Mouse (Mus musculus) adrenal gland, adult 10 weeks (tissue): ENCODE measurements around the gene Klf3. TPM values are rescaled to one million over a fixed set of nuclear protein-coding genes. Genes with fewer than 3 reads are reported as not detected.

Experiments used
- polyA plus RNA-seq: library from polyadenylated mRNA; stranded (reverse); fragments of 350-450 nt; fragmentation: Illumina TruSeq; extraction: RNeasy Lipid Tissue Mini Kit (QIAGEN cat#74804); gene quantifications from one replicate; pipeline ENCODE4 v1.2.3, GENCODE M21; 2014; ENCODE audit warnings: low read depth, low replicate concordance

Klf3 gene
- polyA plus RNA-seq: 78.3 TPM

DNA sequence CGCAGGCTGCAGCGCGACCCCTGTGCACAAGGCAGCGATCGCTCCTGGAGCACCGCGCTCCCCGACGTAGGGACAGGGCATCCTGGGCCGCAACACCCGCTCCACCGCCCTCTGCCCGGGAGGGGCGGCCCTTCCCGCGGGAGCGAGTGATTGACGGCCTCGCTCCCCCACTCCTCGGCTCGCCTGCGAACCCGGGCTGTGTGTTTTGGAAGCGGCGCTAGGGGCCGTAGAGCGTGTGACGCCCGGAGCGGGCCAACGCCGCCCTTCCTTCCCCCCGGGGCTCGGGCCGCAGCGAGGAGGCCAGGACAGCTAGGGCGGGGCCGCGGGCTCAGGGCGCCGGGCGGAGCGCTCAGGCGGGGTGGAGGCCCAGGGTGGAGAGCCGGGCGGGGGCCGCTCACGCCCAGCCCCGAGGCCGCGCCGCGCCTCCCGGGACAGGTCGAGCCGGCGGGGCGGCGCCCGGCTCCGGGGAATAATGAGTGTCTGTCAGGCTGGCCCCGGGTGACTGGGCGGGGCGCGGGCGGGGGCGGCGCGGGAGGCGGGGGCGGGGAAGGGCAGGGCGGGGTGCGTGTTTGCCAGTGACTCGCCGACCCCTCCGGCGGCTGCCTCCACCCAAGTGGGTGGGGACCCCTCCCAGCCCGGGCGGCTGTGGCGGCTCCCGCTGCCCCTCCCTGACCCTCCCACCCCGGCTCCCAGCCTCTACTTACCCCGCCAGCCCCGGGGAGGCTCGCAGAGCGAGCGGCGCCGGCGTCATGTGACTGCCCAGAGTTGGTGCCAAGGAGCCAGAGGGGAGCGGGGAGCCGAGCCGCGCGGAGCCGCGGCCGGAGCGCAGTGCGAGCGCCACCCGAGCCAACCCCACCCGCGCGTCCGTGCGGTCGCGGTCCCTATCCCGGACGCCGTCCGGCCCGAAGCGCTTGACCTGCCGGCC is at the start of gene Klf3:
Gene Klf3, plus strand, starts transcription at position 594 of the 925 bp plus-strand sequence.

Other genes starting within 250 kb of the Klf3 start
- gene Tlr1, start 130.2 kb downstream of the Klf3 start, polyA plus RNA-seq: 2.8 TPM
- 1.8 TPM for gene Tlr6, start 156.7 kb downstream of the Klf3 start, polyA plus RNA-seq
- gene Fam114a1, start 166.7 kb downstream of the Klf3 start, polyA plus RNA-seq: 29.0 TPM